Mouse (Mus musculus) embryonic facial prominence, embryonic 15.5 days (tissue): Measurements from ENCODE around the gene Kcnmb4. TPM values are rescaled to one million over a fixed set of nuclear protein-coding genes. Genes with fewer than 3 reads are reported as not detected.

Source experiments
- ATAC-seq: fragments of 200-750 bp; cut with Nextera tagmentation; 2 replicates; pipeline ENCODE4 v1.8.0; 2017; ENCODE audit warnings: low read depth, moderate TSS enrichment; ENCODE audit not compliant: insufficient number of reproducible peaks, low FRiP score, low TSS enrichment
- H3K27ac ChIP-seq: fragments of 300-500 bp; sonication (generic); replicated peaks from 2 replicates; pipeline ENCODE4 v1.5.1; 2015; ENCODE audit warnings: mild to moderate bottlenecking, inconsistent platforms
- H3K27me3 ChIP-seq: fragments of 300-500 bp; sonication (generic); 2 replicates; pipeline ENCODE4 v1.6.1; 2015; ENCODE audit warnings: inconsistent platforms
- H3K36me3 ChIP-seq: fragments of 300-500 bp; sonication (generic); 2 replicates; pipeline ENCODE4 v1.6.1; 2015; ENCODE audit warnings: mild to moderate bottlenecking, inconsistent platforms
- H3K4me1 ChIP-seq: fragments of 300-500 bp; sonication (generic); 2 replicates; pipeline ENCODE4 v1.6.1; 2015; ENCODE audit warnings: inconsistent platforms
- H3K4me2 ChIP-seq: fragments of 300-500 bp; sonication (generic); replicated peaks from 2 replicates; pipeline ENCODE4 v1.6.1; 2015; ENCODE audit warnings: mild to moderate bottlenecking, inconsistent platforms
- H3K4me3 ChIP-seq: fragments of 300-500 bp; sonication (generic); replicated peaks from 2 replicates; pipeline ENCODE4 v1.5.1; 2015; ENCODE audit warnings: mild to moderate bottlenecking, inconsistent platforms
- H3K9ac ChIP-seq: fragments of 300-500 bp; sonication (generic); 2 replicates; pipeline ENCODE4 v1.6.1; 2015; ENCODE audit warnings: inconsistent platforms
- H3K9me3 ChIP-seq: fragments of 300-500 bp; sonication (generic); replicated peaks from 2 replicates; pipeline ENCODE4 v1.6.1; 2016; ENCODE audit warnings: inconsistent platforms
- WGBS: fragments of 180-500 bp; shearing (Covaris S2); methylation state at CpG from one replicate; pipeline ENCODE4 v1.1.7; 2015; 5-methylcytosine and 5-hydroxymethylcytosine counted together
- polyA plus RNA-seq: library from polyadenylated mRNA; unstranded; fragments of >200 nt; fragmentation: Nextera tagmentation; extraction: Ambion mirVana; gene quantifications from 2 replicates; pipeline ENCODE4 v1.2.1, GENCODE M21; 2015

Gene Kcnmb4
- polyA plus RNA-seq: 9.8 and 11.4 TPM in 2 replicates

- no peaks in the 10 kb centered on the region for H3K9me3 ChIP-seq
- peak within 1 kb of the TSS; percentile 95 for H3K4me2 ChIP-seq
- under 1% methylated on average over 64 of the region's 92 CpGs for WGBS
- H3K9ac ChIP-seq: peak within 1 kb of the TSS; percentile 66
- no peaks in the 10 kb centered on the region for H3K36me3 ChIP-seq
- H3K4me3 ChIP-seq: peak within 1 kb of the TSS; percentile 69
- H3K4me1 ChIP-seq: peaks cover 32% of the 10 kb centered on the region
- ATAC-seq: peak; percentile 77
- peak within 1 kb of the TSS; percentile 72; the same call in 1 of the 2 replicates for H3K27ac ChIP-seq
- no peaks in the 10 kb centered on the region for H3K27me3 ChIP-seq
Measured at GRCm38 (mm10) chr10:116473759-116474549, at the start of gene Kcnmb4. Kcnmb4 (minus strand) TSS chr10:116473878.

GRCm38 (mm10) chr10:116519588-116519987 is 45.9 kb upstream of the Kcnmb4 start:
- H3K4me1 ChIP-seq: no peaks in the 10 kb centered on the region
- H3K9me3 ChIP-seq: no peaks in the 10 kb centered on the region
- no peak for ATAC-seq
- H3K4me3 ChIP-seq: no peak overlapping the region
- no peak overlapping the region for H3K27ac ChIP-seq
- H3K4me2 ChIP-seq: no peak overlapping the region
- no peaks in the 10 kb centered on the region for H3K36me3 ChIP-seq
- WGBS: 89% methylated on average over 1 of the region's 1 CpGs
- no peak overlapping the region for H3K9ac ChIP-seq
- no peaks in the 10 kb centered on the region for H3K27me3 ChIP-seq

- H3K9me3 ChIP-seq: no peaks in the 10 kb centered on the region
- H3K4me3 ChIP-seq: no peak overlapping the region
Measured at GRCm38 (mm10) chr10:116515590-116515989, 41.9 kb upstream of the Kcnmb4 start.

GRCm38 (mm10) chr10:116515158-116515557 is 41.5 kb upstream of the Kcnmb4 start:
- no peak overlapping the region for H3K9ac ChIP-seq
- no peaks in the 10 kb centered on the region for H3K27me3 ChIP-seq
- H3K27ac ChIP-seq: no peak overlapping the region
- no peaks in the 10 kb centered on the region for H3K4me1 ChIP-seq
- H3K4me3 ChIP-seq: no peak overlapping the region
- no peak for ATAC-seq
- H3K4me2 ChIP-seq: no peak overlapping the region
- WGBS: 95% methylated on average over 4 of the region's 4 CpGs
- no peaks in the 10 kb centered on the region for H3K36me3 ChIP-seq
- H3K9me3 ChIP-seq: no peaks in the 10 kb centered on the region

More at GRCm38 (mm10) chr10:116515590-116515989, 41.9 kb upstream of the Kcnmb4 start:
- H3K9ac ChIP-seq: no peak overlapping the region
- no peak overlapping the region for H3K4me2 ChIP-seq
- H3K4me1 ChIP-seq: no peaks in the 10 kb centered on the region
- no peaks in the 10 kb centered on the region for H3K27me3 ChIP-seq
- no peak for ATAC-seq
- H3K36me3 ChIP-seq: no peaks in the 10 kb centered on the region
- H3K27ac ChIP-seq: no peak overlapping the region
- 85% methylated on average over 6 of the region's 6 CpGs for WGBS

GRCm38 (mm10) chr10:116513254-116513635 is 39.6 kb upstream of the Kcnmb4 start:
- no peaks in the 10 kb centered on the region for H3K27me3 ChIP-seq
- 61% methylated on average over 7 of the region's 7 CpGs for WGBS
- ATAC-seq: no peak

GRCm38 (mm10) chr10:116512521-116513253 is 39.0 kb upstream of the Kcnmb4 start:
- H3K4me3 ChIP-seq: no peak overlapping the region
- H3K27ac ChIP-seq: no peak overlapping the region
- H3K27me3 ChIP-seq: no peaks in the 10 kb centered on the region
- 88% methylated on average over 11 of the region's 11 CpGs for WGBS
- no peaks in the 10 kb centered on the region for H3K9me3 ChIP-seq
- no peak for ATAC-seq
- H3K4me1 ChIP-seq: no peaks in the 10 kb centered on the region
- no peaks in the 10 kb centered on the region for H3K36me3 ChIP-seq
- no peak overlapping the region for H3K4me2 ChIP-seq
- H3K9ac ChIP-seq: no peak overlapping the region

More at GRCm38 (mm10) chr10:116513254-116513635, 39.6 kb upstream of the Kcnmb4 start:
- no peaks in the 10 kb centered on the region for H3K4me1 ChIP-seq
- H3K36me3 ChIP-seq: no peaks in the 10 kb centered on the region
- no peak overlapping the region for H3K27ac ChIP-seq
- no peaks in the 10 kb centered on the region for H3K9me3 ChIP-seq
- H3K4me3 ChIP-seq: no peak overlapping the region
- H3K4me2 ChIP-seq: no peak overlapping the region
- H3K9ac ChIP-seq: no peak overlapping the region

- WGBS: 87% methylated on average over 7 of the region's 7 CpGs
- Histone ChIP-seq H3K36me3 (no peaks in the 10 kb centered on the region), H3K9ac (no peak overlapping the region), H3K27ac (no peak overlapping the region), H3K27me3 (no peaks in the 10 kb centered on the region), H3K4me2 (no peak overlapping the region), H3K4me1 (no peaks in the 10 kb centered on the region), H3K4me3 (no peak overlapping the region), H3K9me3 (no peaks in the 10 kb centered on the region)
- no peak for ATAC-seq
Measured at GRCm38 (mm10) chr10:116505303-116506014, 31.8 kb upstream of the Kcnmb4 start.

- no peak overlapping the region for H3K4me2 ChIP-seq
Measured at GRCm38 (mm10) chr10:116492768-116493167, 19.1 kb upstream of the Kcnmb4 start.

GRCm38 (mm10) chr10:116486895-116487747 is 13.4 kb upstream of the Kcnmb4 start:
- Histone ChIP-seq H3K9ac (no peak overlapping the region), H3K4me2 (no peak overlapping the region), H3K27me3 (no peaks in the 10 kb centered on the region), H3K36me3 (peaks cover 39% of the 10 kb centered on the region), H3K27ac (no peak overlapping the region), H3K4me3 (no peak overlapping the region), H3K9me3 (no peaks in the 10 kb centered on the region), H3K4me1 (no peaks in the 10 kb centered on the region)
- 63% methylated on average over 10 of the region's 10 CpGs for WGBS
- ATAC-seq: no peak

More at GRCm38 (mm10) chr10:116492768-116493167, 19.1 kb upstream of the Kcnmb4 start:
- H3K27me3 ChIP-seq: no peaks in the 10 kb centered on the region
- H3K27ac ChIP-seq: no peak overlapping the region
- no peak overlapping the region for H3K9ac ChIP-seq
- no peak for ATAC-seq
- no peaks in the 10 kb centered on the region for H3K4me1 ChIP-seq
- 82% methylated on average over 3 of the region's 3 CpGs for WGBS
- H3K9me3 ChIP-seq: no peaks in the 10 kb centered on the region
- peaks cover 42% of the 10 kb centered on the region for H3K36me3 ChIP-seq
- H3K4me3 ChIP-seq: no peak overlapping the region

- H3K27me3 ChIP-seq: no peaks in the 10 kb centered on the region
- H3K36me3 ChIP-seq: peaks cover 29% of the 10 kb centered on the region
- no peak overlapping the region for H3K27ac ChIP-seq
- no peak overlapping the region for H3K4me2 ChIP-seq
- 85% methylated on average over 12 of the region's 12 CpGs for WGBS
- H3K9me3 ChIP-seq: no peaks in the 10 kb centered on the region
- H3K9ac ChIP-seq: no peak overlapping the region
- no peak for ATAC-seq
- H3K4me1 ChIP-seq: no peaks in the 10 kb centered on the region
- no peak overlapping the region for H3K4me3 ChIP-seq
Measured at GRCm38 (mm10) chr10:116481917-116482316, 8.2 kb upstream of the Kcnmb4 start.
